ENCODE assay signal across 11 mouse cellular contexts in genomic region chr6:97882931-97883330, GRCm38 (mm10).
DNase-seq lines count a peak whose midpoint lies in the region; ATAC-seq and TF ChIP-seq lines count a peak whose summit lies in the region.
"Had no signal": no experiment of that assay in that cellular context is flagged by ENCODE, and none has a peak within 500 bp of the region (broad histone marks: within the 10 kb centered on the region; RNA-seq: fewer than 3 reads in every experiment).

No protein-coding gene starts in this region.

- no peak overlapping the region for H3K9ac ChIP-seq in heart, adult 2 months (ENCODE audit: low read depth, low read length)
- no peak overlapping the region for H3K9ac ChIP-seq in kidney, embryonic 15.5 days
- H3K9ac ChIP-seq in limb, embryonic 11.5 days (ENCODE audit: low read length) = no peak overlapping the region

- no peak for DNase-seq in heart, adult 2 months
- DNase-seq in heart, postnatal 10 days = no peak
- DNase-seq in kidney, postnatal 14 days = no peak
- peak; percentile 60 for DNase-seq in cerebellum, adult 8-10 months
- DNase-seq in limb, embryonic 11.5 days (ENCODE audit: low spot score) = no peak
- DNase-seq in thymus, postnatal 25 days = no peak
- no peak for DNase-seq in kidney, adult 18-20 months
- DNase-seq: spleen, adult 18-20 months had no signal

- WGBS in heart, adult 2 months = 78% methylated on average over 8 of the region's 8 CpGs
- 84% methylated on average over 8 of the region's 8 CpGs for WGBS in kidney, embryonic 15.5 days
- WGBS in limb, embryonic 11.5 days = 77% methylated on average over 8 of the region's 8 CpGs

- TF ChIP-seq EP300 in heart, adult 2 months (IDR thresholded peaks at IDR 0.05; ENCODE audit: insufficient read depth, low read depth, low read length) = no peak

- peak overlapping the region; percentile 84 for H3K27ac ChIP-seq in heart, adult 2 months
- H3K27ac ChIP-seq in kidney, embryonic 15.5 days = 0 out of 2 replicates have a peak overlapping the region, but pooled peaks have one; percentile 22
- H3K27ac ChIP-seq in limb, embryonic 11.5 days (replicated peaks; ENCODE audit: low read depth, low read length) = 0 out of 2 replicates have a peak overlapping the region, but pooled peaks have one; percentile 31
- H3K27ac ChIP-seq: stomach, postnatal 0 days had no signal

- no peaks in the 10 kb centered on the region for H3K27me3 ChIP-seq in heart, adult 2 months (ENCODE audit: control insufficient read depth, insufficient read depth, low read length)
- H3K27me3 ChIP-seq in kidney, embryonic 15.5 days = no peaks in the 10 kb centered on the region
- no peaks in the 10 kb centered on the region for H3K27me3 ChIP-seq in limb, embryonic 11.5 days (ENCODE audit: control insufficient read depth, insufficient read depth, low read length)

- TF ChIP-seq CTCF in heart, adult 2 months (IDR thresholded peaks at IDR 0.05) = no peak

- peaks cover 8% of the 10 kb centered on the region for H3K4me1 ChIP-seq in heart, adult 2 months (ENCODE audit: control insufficient read depth, insufficient read depth, low read length)
- peaks cover 7% of the 10 kb centered on the region; the same call in 1 of the 2 replicates for H3K4me1 ChIP-seq in kidney, embryonic 15.5 days
- peaks cover 7% of the 10 kb centered on the region for H3K4me1 ChIP-seq in limb, embryonic 11.5 days (ENCODE audit: control insufficient read depth, insufficient read depth, low read length)

- intact Hi-C loops in heart, adult 2 months (cut with DNase I) = loop anchor here (5.0 to 10.0 kb wide), 2 partner anchors 34 to 122 kb away; no protein-coding TSS in a partner anchor
- intact Hi-C loops in heart, postnatal 10 days (cut with DNase I) = loop anchor here (2.0 kb wide), 1 partner anchor 36 kb away; no protein-coding TSS in a partner anchor

- peaks cover 21% of the 10 kb centered on the region for H3K36me3 ChIP-seq in heart, adult 2 months (ENCODE audit: control insufficient read depth, insufficient read depth, low read length)
- no peaks in the 10 kb centered on the region for H3K36me3 ChIP-seq in kidney, embryonic 15.5 days
- no peaks in the 10 kb centered on the region for H3K36me3 ChIP-seq in limb, embryonic 11.5 days (ENCODE audit: control insufficient read depth, insufficient read depth, low read length)

- no peak for ATAC-seq in kidney, embryonic 15.5 days (replicated peaks; ENCODE audit: low FRiP score)
- ATAC-seq in limb, embryonic 11.5 days (ENCODE audit: insufficient number of reproducible peaks, low FRiP score, low TSS enrichment, low read depth) = no peak

- no peaks in the 10 kb centered on the region for H3K79me2 ChIP-seq in heart, adult 2 months (replicated peaks; ENCODE audit: control insufficient read depth, insufficient read depth, low read length)

- no peaks in the 10 kb centered on the region for H3K9me3 ChIP-seq in kidney, embryonic 15.5 days (replicated peaks)
- H3K9me3 ChIP-seq in limb, embryonic 11.5 days (ENCODE audit: control insufficient read depth, low read length) = no peaks in the 10 kb centered on the region

- H3K4me3 ChIP-seq in heart, adult 2 months = no peak overlapping the region
- no peak overlapping the region for H3K4me3 ChIP-seq in kidney, embryonic 15.5 days (replicated peaks)
- no peak overlapping the region for H3K4me3 ChIP-seq in limb, embryonic 11.5 days (ENCODE audit: low read depth, low read length)

- H3K4me2 ChIP-seq in kidney, embryonic 15.5 days = no peak overlapping the region
- H3K4me2 ChIP-seq in limb, embryonic 11.5 days (ENCODE audit: low read depth, severe bottlenecking) = no peak overlapping the region
- H3K4me2 ChIP-seq: liver, embryonic 11.5 days had no signal

- no peak for TF ChIP-seq POLR2A in heart, adult 2 months (IDR thresholded peaks at IDR 0.05; ENCODE audit: insufficient read depth, low read depth, low read length)

Comparison
In these comparisons a context has a peak if more than half of its experiments do, and no peak if none do; other contexts are left out.
1. H3K27ac ChIP-seq: peak in every context shown above with its lines; median percentile 84 in heart, adult 2 months; 31 in limb, embryonic 11.5 days; 22 in kidney, embryonic 15.5 days.